Mouse (Mus musculus): ENCODE data around the gene Trim71. TPM values are rescaled to one million over a fixed set of nuclear protein-coding genes. Genes with fewer than 3 reads are reported as not detected.

Gene Trim71
- polyA plus RNA-seq, 1 experiment from 2014 or later = 0.16 TPM

- Histone ChIP-seq H3K4me3 (replicated peaks; ENCODE audit: low read depth, low read length) (peak overlapping the region; percentile 23; the same call in 1 of the 2 replicates), H3K36me3 (ENCODE audit: control insufficient read depth, insufficient read depth, low read length) (peaks cover 21% of the 10 kb centered on the region), H3K9ac (replicated peaks; ENCODE audit: low read length) (no peak overlapping the region), H3K27me3 (ENCODE audit: control insufficient read depth, insufficient read depth, low read length) (no peaks in the 10 kb centered on the region), H3K27ac (replicated peaks; ENCODE audit: low read depth, low read length) (0 out of 2 replicates have a peak overlapping the region, but pooled peaks have one; percentile 13), H3K4me1 (ENCODE audit: control insufficient read depth, insufficient read depth, low read length) (peaks cover 6% of the 10 kb centered on the region), H3K9me3 (ENCODE audit: control insufficient read depth, low read length) (no peaks in the 10 kb centered on the region), H3K4me2 (ENCODE audit: low read length) (peak overlapping the region; percentile 52)
- peak; percentile 85 for DNase-seq
- WGBS = under 1% methylated on average over 23 of the region's 23 CpGs
- peak; percentile 78; the same call in 1 of the 2 replicates for ATAC-seq (ENCODE audit: low FRiP score, low TSS enrichment)
Observed at GRCm38 (mm10) chr9:114583812-114584182, 19.6 kb upstream of the Trim71 start.

- no peak for DNase-seq
- H3K27ac ChIP-seq (replicated peaks; ENCODE audit: low read depth, low read length) = no peak overlapping the region
Observed at GRCm38 (mm10) chr9:114578646-114579045, 14.5 kb upstream of the Trim71 start.

GRCm38 (mm10) chr9:114576001-114576400 is 11.8 kb upstream of the Trim71 start:
- no peaks in the 10 kb centered on the region for H3K36me3 ChIP-seq (ENCODE audit: control insufficient read depth, insufficient read depth, low read length)
- ATAC-seq (ENCODE audit: low FRiP score, low TSS enrichment) (no peak), DNase-seq (no peak)
- H3K4me1 ChIP-seq (ENCODE audit: control insufficient read depth, insufficient read depth, low read length) = no peaks in the 10 kb centered on the region
- H3K27me3 ChIP-seq (ENCODE audit: control insufficient read depth, insufficient read depth, low read length) = no peaks in the 10 kb centered on the region
- H3K9me3 ChIP-seq (ENCODE audit: control insufficient read depth, low read length) = no peaks in the 10 kb centered on the region
- H3K4me3 ChIP-seq (replicated peaks; ENCODE audit: low read depth, low read length) = no peak overlapping the region
- WGBS = 96% methylated on average over 1 of the region's 1 CpGs
- no peak overlapping the region for H3K4me2 ChIP-seq (ENCODE audit: low read length)
- H3K9ac ChIP-seq (replicated peaks; ENCODE audit: low read length) = no peak overlapping the region
- no peak overlapping the region for H3K27ac ChIP-seq (replicated peaks; ENCODE audit: low read depth, low read length)

More at GRCm38 (mm10) chr9:114578646-114579045, 14.5 kb upstream of the Trim71 start:
- ATAC-seq (ENCODE audit: low FRiP score, low TSS enrichment) = no peak
- H3K9me3 ChIP-seq (ENCODE audit: control insufficient read depth, low read length) = no peaks in the 10 kb centered on the region
- H3K9ac ChIP-seq (replicated peaks; ENCODE audit: low read length) = no peak overlapping the region
- no peak overlapping the region for H3K4me2 ChIP-seq (ENCODE audit: low read length)
- H3K4me1 ChIP-seq (ENCODE audit: control insufficient read depth, insufficient read depth, low read length) = no peaks in the 10 kb centered on the region
- no peaks in the 10 kb centered on the region for H3K27me3 ChIP-seq (ENCODE audit: control insufficient read depth, insufficient read depth, low read length)
- H3K36me3 ChIP-seq (ENCODE audit: control insufficient read depth, insufficient read depth, low read length) = no peaks in the 10 kb centered on the region
- 88% methylated on average over 11 of the region's 11 CpGs for WGBS
- no peak overlapping the region for H3K4me3 ChIP-seq (replicated peaks; ENCODE audit: low read depth, low read length)

- H3K4me1 ChIP-seq (ENCODE audit: control insufficient read depth, insufficient read depth, low read length) = no peaks in the 10 kb centered on the region
- H3K9me3 ChIP-seq (ENCODE audit: control insufficient read depth, low read length) = no peaks in the 10 kb centered on the region
- H3K4me2 ChIP-seq (ENCODE audit: low read length) = no peak overlapping the region
- 72% methylated on average over 5 of the region's 5 CpGs for whole genome bisulfite sequencing
- H3K36me3 ChIP-seq (ENCODE audit: control insufficient read depth, insufficient read depth, low read length) = no peaks in the 10 kb centered on the region
- no peak overlapping the region for H3K27ac ChIP-seq (replicated peaks; ENCODE audit: low read depth, low read length)
- no peak overlapping the region for H3K9ac ChIP-seq (replicated peaks; ENCODE audit: low read length)
- DNase-seq = no peak
- no peak overlapping the region for H3K4me3 ChIP-seq (replicated peaks; ENCODE audit: low read depth, low read length)
- no peaks in the 10 kb centered on the region for H3K27me3 ChIP-seq (ENCODE audit: control insufficient read depth, insufficient read depth, low read length)
- ATAC-seq (ENCODE audit: low FRiP score, low TSS enrichment) = no peak
Observed at GRCm38 (mm10) chr9:114573528-114573927, 9.4 kb upstream of the Trim71 start.

- Histone ChIP-seq H3K27ac (replicated peaks; ENCODE audit: low read depth, low read length) (no peak overlapping the region), H3K4me2 (ENCODE audit: low read length) (no peak overlapping the region), H3K4me1 (ENCODE audit: control insufficient read depth, insufficient read depth, low read length) (no peaks in the 10 kb centered on the region), H3K4me3 (replicated peaks; ENCODE audit: low read depth, low read length) (no peak overlapping the region), H3K9ac (replicated peaks; ENCODE audit: low read length) (no peak overlapping the region), H3K27me3 (ENCODE audit: control insufficient read depth, insufficient read depth, low read length) (no peaks in the 10 kb centered on the region), H3K36me3 (ENCODE audit: control insufficient read depth, insufficient read depth, low read length) (no peaks in the 10 kb centered on the region), H3K9me3 (ENCODE audit: control insufficient read depth, low read length) (no peaks in the 10 kb centered on the region)
- ATAC-seq (ENCODE audit: low FRiP score, low TSS enrichment) = no peak
- DNase-seq = no peak
- 86% methylated on average over 5 of the region's 5 CpGs for WGBS
Observed at GRCm38 (mm10) chr9:114568682-114569474, 4.7 kb upstream of the Trim71 start.

DNA sequence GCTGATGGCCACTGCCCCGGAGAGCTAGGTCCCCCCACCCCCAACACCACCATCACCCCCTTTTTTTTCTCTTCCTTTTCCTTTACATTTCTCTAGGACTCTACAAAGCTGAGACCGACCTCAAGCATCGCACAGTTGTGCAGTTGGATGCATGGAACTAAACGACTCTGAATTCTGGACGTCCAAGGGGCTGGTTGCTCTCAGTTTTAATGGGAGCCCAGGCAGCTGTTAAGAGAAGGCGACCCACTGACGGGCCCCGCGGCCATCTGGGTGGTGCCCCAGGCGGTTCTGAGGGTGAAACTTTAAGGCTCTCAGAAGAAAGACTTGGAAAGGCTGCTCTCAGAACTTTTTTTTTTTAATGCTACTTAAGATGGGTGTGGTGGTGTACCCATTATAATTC is 498 bp upstream of the Trim71 start:
- peaks cover 40% of the 10 kb centered on the region for H3K27me3 ChIP-seq (ENCODE audit: control insufficient read depth, insufficient read depth, low read length)
- H3K27ac ChIP-seq (replicated peaks; ENCODE audit: low read depth, low read length) = no peak overlapping the region
- ATAC-seq (ENCODE audit: low FRiP score, low TSS enrichment) = no peak
- H3K9me3 ChIP-seq (ENCODE audit: control insufficient read depth, low read length) = no peaks in the 10 kb centered on the region
- 1% methylated on average over 10 of the region's 10 CpGs for WGBS
- no peaks in the 10 kb centered on the region for H3K36me3 ChIP-seq (ENCODE audit: control insufficient read depth, insufficient read depth, low read length)
- H3K4me2 ChIP-seq (ENCODE audit: low read length) = peak overlapping the region; percentile 86
- peak overlapping the region; percentile 61; the same call in 1 of the 2 replicates for H3K9ac ChIP-seq (replicated peaks; ENCODE audit: low read length)
- DNase-seq = no peak
- peaks cover 4% of the 10 kb centered on the region; the same call in 1 of the 2 replicates for H3K4me1 ChIP-seq (ENCODE audit: control insufficient read depth, insufficient read depth, low read length)
- H3K4me3 ChIP-seq (replicated peaks; ENCODE audit: low read depth, low read length) = peak overlapping the region; percentile 58

DNA sequence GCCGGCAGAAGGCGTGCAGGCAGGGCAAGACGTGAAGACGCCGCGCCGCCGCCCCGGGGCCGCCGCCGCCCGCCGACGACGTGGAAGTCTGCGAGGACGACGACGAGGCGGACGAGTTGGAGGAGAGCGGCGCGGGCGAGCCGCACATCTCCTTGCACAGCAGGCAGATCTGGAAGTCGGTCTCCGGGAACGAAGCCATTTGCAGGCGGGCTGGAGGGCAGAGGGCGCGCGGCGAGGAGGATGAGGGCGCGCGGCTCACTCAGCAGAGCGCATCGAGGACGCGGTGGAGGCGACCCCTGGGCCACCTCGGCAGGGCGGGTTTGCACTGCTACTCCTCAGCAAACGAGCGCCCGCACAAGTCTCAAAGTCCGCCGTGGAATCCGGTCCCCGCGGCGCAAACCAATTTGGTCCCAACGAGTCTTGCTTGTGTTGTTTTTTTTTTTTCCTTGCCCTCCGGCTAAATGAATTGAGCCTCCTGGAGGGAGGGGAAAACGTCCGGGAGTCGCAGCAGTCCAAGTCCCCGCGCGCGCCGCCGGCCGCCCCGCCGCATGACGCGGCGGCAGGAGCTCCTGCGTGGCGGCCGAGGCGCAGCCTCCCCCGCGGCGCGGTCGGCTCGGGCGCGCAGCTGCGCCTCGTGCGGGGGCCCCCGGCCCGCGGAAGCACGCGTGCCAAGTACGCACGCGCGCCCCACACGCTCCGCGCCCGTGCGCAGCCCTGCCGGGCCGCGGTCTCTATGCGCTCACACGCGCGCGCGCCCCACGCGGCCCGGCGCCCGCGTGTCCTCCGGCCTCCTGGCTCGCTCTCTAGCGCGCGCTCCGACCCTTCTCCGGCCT is 1.0 kb downstream of the Trim71 start:
- WGBS = under 1% methylated on average over 122 of the region's 122 CpGs
- Histone ChIP-seq H3K4me1 (ENCODE audit: control insufficient read depth, insufficient read depth, low read length) (peaks cover 4% of the 10 kb centered on the region; the same call in 1 of the 2 replicates), H3K36me3 (ENCODE audit: control insufficient read depth, insufficient read depth, low read length) (no peaks in the 10 kb centered on the region), H3K4me2 (ENCODE audit: low read length) (peak overlapping the region; percentile 86), H3K27ac (replicated peaks; ENCODE audit: low read depth, low read length) (peak overlapping the region; percentile 14), H3K4me3 (replicated peaks; ENCODE audit: low read depth, low read length) (peak overlapping the region; percentile 58), H3K9ac (replicated peaks; ENCODE audit: low read length) (peak overlapping the region; percentile 61), H3K27me3 (ENCODE audit: control insufficient read depth, insufficient read depth, low read length) (peaks cover 52% of the 10 kb centered on the region), H3K9me3 (ENCODE audit: control insufficient read depth, low read length) (no peaks in the 10 kb centered on the region)
- DNase-seq (peak; percentile 85), ATAC-seq (ENCODE audit: low FRiP score, low TSS enrichment) (peak; percentile 53)

GRCm38 (mm10) chr9:114562031-114562918 is 1.9 kb downstream of the Trim71 start:
- Histone ChIP-seq H3K36me3 (ENCODE audit: control insufficient read depth, insufficient read depth, low read length) (no peaks in the 10 kb centered on the region), H3K4me2 (ENCODE audit: low read length) (peak overlapping the region; percentile 86), H3K4me1 (ENCODE audit: control insufficient read depth, insufficient read depth, low read length) (peaks cover 4% of the 10 kb centered on the region; the same call in 1 of the 2 replicates), H3K27me3 (ENCODE audit: control insufficient read depth, insufficient read depth, low read length) (peaks cover 52% of the 10 kb centered on the region), H3K9ac (replicated peaks; ENCODE audit: low read length) (peak overlapping the region; percentile 61; the same call in 1 of the 2 replicates), H3K4me3 (replicated peaks; ENCODE audit: low read depth, low read length) (peak overlapping the region; percentile 58), H3K9me3 (ENCODE audit: control insufficient read depth, low read length) (no peaks in the 10 kb centered on the region), H3K27ac (replicated peaks; ENCODE audit: low read depth, low read length) (no peak overlapping the region)
- ATAC-seq (ENCODE audit: low FRiP score, low TSS enrichment) = no peak
- under 1% methylated on average over 97 of the region's 101 CpGs for WGBS
- DNase-seq = peak; percentile 40

Data from midbrain, embryonic 14.5 days (tissue).